Mouse (Mus musculus) activated CD4-positive, CD25-positive, alpha-beta regulatory T cell, adult 4 months (primary cell): ENCODE measurements at regions not wholly inside any gene's neighbourhood (a gene's known extent, or its start where the extent isn't known, plus 50 kb on each side); places are given as distances from the start of the nearest gene placed in this dataset.

Experiments
- ATAC-seq: one replicate; pipeline ENCODE4 v1.8.0; 2017

- no peak for ATAC-seq
Observed at GRCm38 (mm10) chr3:148136791-148137251, 853.5 kb downstream of the Adgrl2 start.

- no peak for ATAC-seq
Observed at GRCm38 (mm10) chr3:148134646-148135045, 855.7 kb downstream of the Adgrl2 start.

GRCm38 (mm10) chr3:148115576-148115975, 874.8 kb downstream of the Adgrl2 start:
- ATAC-seq: no peak

- ATAC-seq: no peak
Observed at GRCm38 (mm10) chr3:148112204-148112603, 878.2 kb downstream of the Adgrl2 start.

- ATAC-seq: no peak
Observed at GRCm38 (mm10) chr3:148107031-148107430, 883.3 kb downstream of the Adgrl2 start.

GRCm38 (mm10) chr3:148093930-148094329, 896.4 kb downstream of the Adgrl2 start:
- no peak for ATAC-seq

GRCm38 (mm10) chr3:148075841-148076240, 914.5 kb downstream of the Adgrl2 start:
- ATAC-seq: no peak

- no peak for ATAC-seq
Observed at GRCm38 (mm10) chr3:148066701-148067100, 923.7 kb downstream of the Adgrl2 start.

GRCm38 (mm10) chr3:148056074-148056473, 934.3 kb downstream of the Adgrl2 start:
- no peak for ATAC-seq

- no peak for ATAC-seq
Observed at GRCm38 (mm10) chr3:148052516-148052915, 937.8 kb downstream of the Adgrl2 start.

- ATAC-seq: no peak
Observed at GRCm38 (mm10) chr3:148048247-148048646, 942.1 kb downstream of the Adgrl2 start.

GRCm38 (mm10) chr3:148032532-148032931, 957.8 kb downstream of the Adgrl2 start:
- no peak for ATAC-seq

GRCm38 (mm10) chr3:148005831-148006230, 984.5 kb downstream of the Adgrl2 start:
- ATAC-seq: no peak

GRCm38 (mm10) chr3:148004006-148004405, 986.3 kb downstream of the Adgrl2 start:
- no peak for ATAC-seq

GRCm38 (mm10) chr3:147999330-147999953, 990.9 kb downstream of the Adgrl2 start:
- no peak for ATAC-seq

GRCm38 (mm10) chr3:147991738-147992137, 998.6 kb downstream of the Adgrl2 start:
- no peak for ATAC-seq

- ATAC-seq: no peak
Observed at GRCm38 (mm10) chr3:147990831-147991230, 999.5 kb downstream of the Adgrl2 start.

GRCm38 (mm10) chr3:147982831-147983230, 1007.5 kb downstream of the Adgrl2 start:
- ATAC-seq: no peak

GRCm38 (mm10) chr3:147981621-147982020, 1008.7 kb downstream of the Adgrl2 start:
- no peak for ATAC-seq

GRCm38 (mm10) chr3:147976579-147976978, 1013.8 kb downstream of the Adgrl2 start:
- no peak for ATAC-seq

GRCm38 (mm10) chr3:147976069-147976468, 1014.3 kb downstream of the Adgrl2 start:
- ATAC-seq: no peak

GRCm38 (mm10) chr3:147975500-147975899, 1014.9 kb downstream of the Adgrl2 start:
- ATAC-seq: no peak

GRCm38 (mm10) chr3:147974515-147974914, 1015.8 kb downstream of the Adgrl2 start:
- ATAC-seq: no peak

- no peak for ATAC-seq
Observed at GRCm38 (mm10) chr3:147968271-147968670, 1022.1 kb downstream of the Adgrl2 start.

GRCm38 (mm10) chr3:147967866-147968265, 1022.5 kb downstream of the Adgrl2 start:
- no peak for ATAC-seq
